13 mouse cellular contexts compared by ENCODE assay signal in genomic region chr16:71208806-71209205, GRCm38 (mm10).
DNase-seq lines count a peak whose midpoint lies in the region; ATAC-seq and TF ChIP-seq lines count a peak whose summit lies in the region.
"Had no signal": no experiment of that assay in that cellular context is flagged by ENCODE, and none has a peak within 500 bp of the region (broad histone marks: within the 10 kb centered on the region; RNA-seq: fewer than 3 reads in every experiment).

No protein-coding gene starts in this region.

- no peak overlapping the region for H3K27ac ChIP-seq in forebrain, postnatal 0 days (ENCODE audit: low read depth, low read length)
- no peak overlapping the region for H3K27ac ChIP-seq in forebrain, embryonic 12.5 days
- no peak overlapping the region for H3K27ac ChIP-seq in lung, embryonic 14.5 days (ENCODE audit: low read depth)
- H3K27ac ChIP-seq: macrophage had no signal

- H3K9me3 ChIP-seq in forebrain, postnatal 0 days (ENCODE audit: low read length) = no peaks in the 10 kb centered on the region
- H3K9me3 ChIP-seq in forebrain, embryonic 12.5 days = no peaks in the 10 kb centered on the region
- no peaks in the 10 kb centered on the region for H3K9me3 ChIP-seq in lung, embryonic 14.5 days (ENCODE audit: low read depth, low read length)

- intact Hi-C loops in left cerebral cortex, postnatal 25 days (cut with DNase I) = loop anchor here (10.0 kb wide), 1 partner anchor 554 kb away; no protein-coding TSS in a partner anchor

- ATAC-seq in forebrain, postnatal 0 days = no peak
- no peak for ATAC-seq in forebrain, embryonic 12.5 days (ENCODE audit: low FRiP score)
- no peak for ATAC-seq in lung, embryonic 14.5 days (ENCODE audit: insufficient read depth)
- ATAC-seq: intestine, embryonic 16.5 days; Patski had no signal

- peak; percentile 67 for TF ChIP-seq CTCF in forebrain, postnatal 0 days (IDR thresholded peaks at IDR 0.05; ENCODE audit: low read depth)
- peak; percentile 29; the same call in 1 of the 2 replicates for TF ChIP-seq CTCF in lung, embryonic 14.5 days (IDR thresholded peaks at IDR 0.05; ENCODE audit: low read depth)

- no peaks in the 10 kb centered on the region for H3K27me3 ChIP-seq in forebrain, postnatal 0 days (ENCODE audit: insufficient read depth, low read length)
- no peaks in the 10 kb centered on the region for H3K27me3 ChIP-seq in forebrain, embryonic 12.5 days
- no peaks in the 10 kb centered on the region for H3K27me3 ChIP-seq in lung, embryonic 14.5 days (ENCODE audit: insufficient read depth, low read length)
- H3K27me3 ChIP-seq: Patski had no signal

- H3K4me3 ChIP-seq in forebrain, postnatal 0 days (ENCODE audit: low read depth, low read length) = no peak overlapping the region
- H3K4me3 ChIP-seq in forebrain, embryonic 12.5 days (replicated peaks) = no peak overlapping the region
- H3K4me3 ChIP-seq in lung, embryonic 14.5 days (ENCODE audit: low read depth, low read length) = no peak overlapping the region

- no peaks in the 10 kb centered on the region for H3K4me1 ChIP-seq in forebrain, postnatal 0 days (ENCODE audit: insufficient read depth)
- no peaks in the 10 kb centered on the region for H3K4me1 ChIP-seq in forebrain, embryonic 12.5 days
- no peaks in the 10 kb centered on the region for H3K4me1 ChIP-seq in lung, embryonic 14.5 days (ENCODE audit: insufficient read depth)

- H3K9ac ChIP-seq in forebrain, postnatal 0 days = no peak overlapping the region
- no peak overlapping the region for H3K9ac ChIP-seq in forebrain, embryonic 12.5 days
- H3K9ac ChIP-seq in lung, embryonic 14.5 days = no peak overlapping the region

- H3K4me2 ChIP-seq in forebrain, postnatal 0 days (ENCODE audit: low read depth) = no peak overlapping the region
- no peak overlapping the region for H3K4me2 ChIP-seq in forebrain, embryonic 12.5 days
- H3K4me2 ChIP-seq in lung, embryonic 14.5 days = no peak overlapping the region

- no peaks in the 10 kb centered on the region for H3K36me3 ChIP-seq in forebrain, postnatal 0 days (ENCODE audit: insufficient read depth)
- H3K36me3 ChIP-seq in forebrain, embryonic 12.5 days (replicated peaks) = no peaks in the 10 kb centered on the region
- H3K36me3 ChIP-seq in lung, embryonic 14.5 days (ENCODE audit: insufficient read depth) = no peaks in the 10 kb centered on the region

- DNase-seq in forebrain, postnatal 0 days = peak; percentile 68
- DNase-seq in lung, embryonic 14.5 days = peak; percentile 59
- DNase-seq in lung, postnatal 36 days = no peak
- DNase-seq in brain, adult 2 months (ENCODE audit: low read depth, low spot score) = peak; percentile 72
- DNase-seq in left cerebral cortex, postnatal 25 days (ENCODE audit: low spot score in 2 of 2) = peak; percentile 20 to 54
- no peak for DNase-seq in lung, postnatal 14 days
- DNase-seq in MN1 (ENCODE audit: low spot score) = no peak
- DNase-seq: adrenal gland, adult 8-10 months; cerebellum, adult 18-20 months had no signal

- 44% methylated on average over 7 of the region's 7 CpGs for WGBS in forebrain, postnatal 0 days
- WGBS in forebrain, embryonic 12.5 days = 48% methylated on average over 7 of the region's 7 CpGs
- 52% methylated on average over 7 of the region's 7 CpGs for WGBS in lung, embryonic 14.5 days

Comparison
In these comparisons a context has a peak if more than half of its experiments do, and no peak if none do; other contexts are left out.
1. DNase-seq: peak in forebrain, postnatal 0 days (single experiment), lung, embryonic 14.5 days (single experiment), brain, adult 2 months (single experiment) and left cerebral cortex, postnatal 25 days (2 of 2); none in lung, postnatal 36 days (single experiment), lung, postnatal 14 days (single experiment) and MN1 (single experiment).